Mouse (Mus musculus) splenic B cell, adult 2 months (primary cell): Measurements from ENCODE around the gene Cdc42ep5.

Source experiments
- DNase-seq: peaks from one replicate; pipeline ENCODE4 v3.0.0-alpha.2; 2011; ENCODE audit warnings: low read depth, low spot score
- H3K27me3 ChIP-seq: 2 replicates; pipeline ENCODE4 v1.6.1; 2012; ENCODE audit warnings: mild to moderate bottlenecking, low read length, moderate library complexity, mixed read lengths; ENCODE audit not compliant: control insufficient read depth, poor library complexity, insufficient read depth, severe bottlenecking
- H3K36me3 ChIP-seq: 2 replicates; pipeline ENCODE4 v1.6.1; 2012; ENCODE audit warnings: mild to moderate bottlenecking, low read length, moderate library complexity, mixed read lengths; ENCODE audit not compliant: control insufficient read depth, poor library complexity, insufficient read depth, severe bottlenecking

Gene Cdc42ep5

DNA sequence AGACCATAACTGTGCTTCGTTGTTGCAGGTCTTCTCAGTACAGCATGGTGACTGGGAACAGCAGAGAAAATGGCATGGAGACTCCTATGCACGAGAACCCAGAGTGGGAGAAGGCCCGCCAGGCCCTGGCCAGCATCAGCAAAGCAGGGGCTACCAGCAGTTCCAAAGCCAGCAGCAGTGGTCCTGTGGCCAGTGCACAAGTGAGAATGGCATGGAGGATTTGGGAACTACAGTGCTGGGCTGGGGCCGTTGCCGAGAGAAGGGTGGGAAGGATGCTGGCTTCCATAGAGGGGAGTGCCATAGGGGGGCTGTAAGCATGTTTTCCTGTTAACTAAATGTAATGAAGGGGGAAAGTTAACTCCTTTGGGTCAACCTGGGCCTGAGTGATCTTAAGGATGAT lies 25.3 kb downstream of the Cdc42ep5 start:
- no peaks in the 10 kb centered on the region for H3K27me3 ChIP-seq
- no peak for DNase-seq
- H3K36me3 ChIP-seq, result peaks cover 35% of the 10 kb centered on the region

DNA sequence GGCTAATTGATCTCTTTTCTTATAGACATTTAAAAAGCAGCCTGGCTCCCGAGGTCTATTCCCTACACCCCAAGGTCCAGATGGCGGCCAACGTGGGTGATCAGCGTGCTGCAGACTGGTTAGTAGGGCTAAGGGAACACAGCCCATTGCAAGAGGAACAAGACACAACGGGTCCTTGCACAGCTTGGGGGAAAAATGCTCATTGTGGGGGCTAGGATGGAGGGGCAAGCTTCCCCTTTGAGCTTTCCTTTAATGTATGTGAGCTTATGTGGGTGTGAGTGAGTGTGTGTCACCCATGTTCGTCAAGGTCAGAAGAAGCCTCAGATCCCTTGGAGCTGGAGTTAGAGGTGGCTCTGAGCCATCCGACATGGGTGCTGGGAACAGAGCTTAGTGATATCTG lies 26.0 kb downstream of the Cdc42ep5 start:
- H3K27me3 ChIP-seq, result no peaks in the 10 kb centered on the region
- peaks cover 31% of the 10 kb centered on the region for H3K36me3 ChIP-seq
- no peak for DNase-seq

DNA sequence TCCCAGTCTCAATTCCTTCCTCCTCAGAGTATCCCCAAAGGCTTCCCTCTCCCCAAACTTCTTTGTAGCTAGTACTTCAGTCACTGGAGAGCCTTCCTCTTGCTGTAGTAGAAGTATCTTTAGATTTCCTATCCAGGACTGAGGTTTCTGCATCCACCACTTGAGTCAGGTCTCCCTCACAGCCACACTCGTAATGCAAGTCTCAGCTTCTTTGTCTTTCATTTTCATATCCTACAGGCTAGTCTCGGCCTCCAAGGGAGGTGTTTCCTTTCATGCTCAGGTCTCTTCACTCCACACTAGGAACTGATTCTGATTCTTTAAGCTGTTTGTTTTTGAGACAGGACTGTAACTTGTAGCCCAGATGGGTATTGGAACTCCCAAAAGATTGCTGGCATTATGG lies 26.5 kb downstream of the Cdc42ep5 start:
- no peaks in the 10 kb centered on the region for H3K27me3 ChIP-seq
- H3K36me3 ChIP-seq, result peaks cover 26% of the 10 kb centered on the region
- no peak for DNase-seq

DNA sequence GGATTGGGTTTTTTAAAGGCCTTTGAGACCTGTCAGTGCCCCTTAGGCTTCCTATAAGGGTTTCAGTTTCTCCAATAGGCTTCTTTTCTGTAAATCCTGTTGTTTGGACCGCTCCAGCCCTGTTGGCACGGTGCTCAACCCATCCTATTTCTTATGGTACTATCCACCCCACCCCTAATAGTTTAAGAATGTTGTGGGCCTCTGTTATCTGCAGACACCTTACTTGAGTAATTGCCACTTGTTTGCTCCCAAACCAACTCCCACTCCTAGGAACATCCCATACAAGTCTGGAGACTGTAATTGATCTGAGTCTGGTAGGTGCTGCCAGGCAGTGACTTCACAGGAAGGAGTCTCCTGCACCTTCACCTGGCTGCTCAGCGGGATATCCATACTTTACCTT lies 26.9 kb downstream of the Cdc42ep5 start:
- Histone ChIP-seq H3K27me3 (no peaks in the 10 kb centered on the region), H3K36me3 (peaks cover 22% of the 10 kb centered on the region; the same call in 1 of the 2 replicates)
- no peak for DNase-seq

DNA sequence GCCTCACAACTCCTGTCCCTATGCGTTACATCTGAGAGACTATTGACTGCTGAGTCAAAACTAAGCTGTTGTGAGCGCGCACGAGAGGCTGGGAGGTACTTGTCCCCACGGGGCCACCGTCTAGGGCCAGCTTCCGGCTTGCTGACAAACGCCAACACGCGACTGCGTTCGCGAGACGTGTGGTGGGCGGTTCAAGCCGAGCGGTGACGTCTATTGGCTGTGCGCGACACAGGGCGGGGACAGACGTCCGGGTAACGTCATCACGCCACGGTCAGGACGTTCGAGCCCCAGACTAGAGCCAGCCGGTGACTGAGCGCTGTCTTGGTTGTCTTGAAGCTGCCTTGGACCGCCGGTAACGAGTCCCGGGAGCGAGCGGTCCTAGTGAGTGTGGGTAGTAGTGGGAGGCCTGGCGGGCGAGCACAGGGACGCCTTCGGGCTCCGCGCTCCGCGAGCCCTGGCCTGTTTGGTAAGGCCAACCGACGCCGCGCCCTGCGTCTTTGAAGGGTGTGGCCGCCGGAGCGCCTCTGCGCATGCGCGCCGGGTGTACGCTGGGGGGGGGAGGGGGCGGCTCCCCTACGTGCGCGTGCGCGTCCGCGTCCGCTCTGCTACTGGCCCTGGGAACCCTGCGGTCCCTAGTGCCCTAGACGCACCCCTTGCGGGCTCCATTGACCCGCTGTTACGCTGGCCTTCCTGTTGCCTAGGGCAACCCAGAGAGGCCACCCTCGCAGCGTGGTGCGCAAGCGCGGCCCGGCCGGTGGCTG lies 27.7 kb downstream of the Cdc42ep5 start, which contains the start of gene Leng8:
TSS of gene Leng8 (plus strand) at position 269 of the 761 bp plus-strand sequence.
- no peaks in the 10 kb centered on the region for H3K27me3 ChIP-seq
- DNase-seq, result peak; percentile 100
- H3K36me3 ChIP-seq, result peaks cover 15% of the 10 kb centered on the region; the same call in 1 of the 2 replicates

DNA sequence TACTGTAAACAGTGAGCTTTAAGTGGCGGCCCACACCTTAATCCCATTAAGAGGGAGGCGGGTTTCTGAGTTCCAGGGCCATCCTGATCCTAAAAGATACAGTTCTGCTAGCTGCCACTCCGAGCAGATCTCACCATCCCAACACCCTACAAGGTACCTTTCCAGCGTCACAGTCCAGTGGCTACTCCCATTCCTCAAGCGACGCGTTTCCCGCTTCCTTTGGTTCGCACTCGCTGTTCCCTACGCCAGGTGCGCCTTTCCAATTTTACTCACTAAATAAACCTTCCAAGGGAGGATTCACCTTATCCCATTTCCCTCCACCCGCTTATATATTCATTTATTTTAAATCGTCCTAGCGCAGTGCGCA lies 28.3 kb downstream of the Cdc42ep5 start:
- Histone ChIP-seq H3K36me3 (peaks cover 12% of the 10 kb centered on the region; the same call in 1 of the 2 replicates), H3K27me3 (no peaks in the 10 kb centered on the region)
- DNase-seq, result no peak

DNA sequence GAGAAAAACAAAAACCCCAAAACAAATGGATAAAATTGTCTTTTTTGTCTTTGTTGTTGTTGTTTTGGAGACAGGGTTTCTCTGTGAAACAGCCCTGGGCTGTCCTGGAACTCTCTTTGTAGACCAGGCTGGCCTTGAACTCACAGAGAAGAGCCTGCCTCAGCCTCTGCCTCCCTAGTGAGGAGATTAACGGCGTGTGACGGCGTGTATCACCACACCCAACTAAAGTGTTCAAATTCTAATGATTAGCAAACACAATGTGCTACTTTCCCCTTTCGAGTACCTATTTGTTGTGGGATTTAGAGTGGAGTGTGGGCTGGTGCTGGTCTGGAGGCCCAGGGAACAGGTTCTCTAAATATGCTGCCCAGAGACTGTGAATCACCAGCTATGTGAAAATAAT lies 29.7 kb downstream of the Cdc42ep5 start:
- no peak for DNase-seq
- Histone ChIP-seq H3K36me3 (peaks cover 6% of the 10 kb centered on the region; the same call in 1 of the 2 replicates), H3K27me3 (no peaks in the 10 kb centered on the region)

DNA sequence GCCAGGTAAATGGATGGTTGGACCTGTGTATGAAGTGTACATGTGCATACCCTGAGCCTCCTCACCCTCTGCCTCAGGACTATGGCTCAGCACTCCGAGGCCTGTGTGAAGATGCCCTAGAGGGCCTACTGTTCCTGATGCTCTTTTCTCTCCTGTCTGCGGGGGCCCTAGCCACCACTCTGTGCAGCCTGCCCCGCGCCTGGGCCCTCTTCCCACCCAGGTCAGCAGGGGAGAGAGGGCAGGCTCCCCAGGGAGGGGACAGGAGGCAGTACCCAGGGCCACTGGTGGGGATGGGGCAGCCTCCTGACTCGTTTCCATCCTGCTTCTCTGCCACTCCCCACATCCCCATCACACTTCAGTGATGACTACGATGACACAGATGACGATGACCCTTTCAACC lies 31.7 kb downstream of the Cdc42ep5 start:
- no peaks in the 10 kb centered on the region for H3K36me3 ChIP-seq
- H3K27me3 ChIP-seq, result no peaks in the 10 kb centered on the region
- DNase-seq, result no peak

DNA sequence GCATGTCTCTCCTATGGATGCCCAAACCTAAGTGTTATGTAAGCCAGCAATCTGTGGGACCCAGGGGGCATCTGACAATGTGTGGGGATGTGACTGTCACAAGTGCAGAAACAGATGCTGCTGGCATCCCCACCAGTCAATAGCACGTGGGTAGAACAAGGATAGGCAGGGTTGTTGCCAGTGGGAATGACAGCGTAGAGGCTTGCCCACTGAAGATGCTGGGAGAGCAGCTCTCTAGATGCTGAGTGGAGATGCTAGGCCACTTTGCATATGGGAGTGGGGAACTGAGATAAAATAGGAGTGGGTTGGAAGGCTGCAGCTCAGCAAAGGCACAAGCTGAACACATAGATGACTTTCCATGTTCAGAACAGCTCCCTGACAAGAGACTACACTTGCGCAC lies 32.1 kb downstream of the Cdc42ep5 start:
- Histone ChIP-seq H3K27me3 (no peaks in the 10 kb centered on the region), H3K36me3 (no peaks in the 10 kb centered on the region)
- no peak for DNase-seq

DNA sequence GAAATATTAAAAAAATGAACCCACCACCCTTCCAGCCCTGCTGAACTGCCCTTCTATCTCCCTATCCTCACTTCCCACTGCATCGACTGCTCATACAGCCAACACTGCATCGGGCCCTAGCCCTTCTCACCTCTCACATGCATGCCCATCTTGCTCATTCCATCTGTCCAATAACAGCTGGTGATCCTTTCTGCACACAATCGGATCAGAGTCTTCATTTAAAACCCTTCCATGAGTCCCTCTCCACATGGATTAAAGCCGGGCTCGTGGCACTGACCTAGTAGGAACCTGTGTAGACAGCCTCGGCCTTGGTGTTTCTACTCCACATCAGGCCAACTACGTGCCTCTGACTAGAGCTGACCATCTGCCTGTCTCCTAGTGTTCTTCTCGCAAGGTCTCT lies 32.7 kb downstream of the Cdc42ep5 start:
- no peak for DNase-seq
- no peaks in the 10 kb centered on the region for H3K27me3 ChIP-seq
- no peaks in the 10 kb centered on the region for H3K36me3 ChIP-seq

DNA sequence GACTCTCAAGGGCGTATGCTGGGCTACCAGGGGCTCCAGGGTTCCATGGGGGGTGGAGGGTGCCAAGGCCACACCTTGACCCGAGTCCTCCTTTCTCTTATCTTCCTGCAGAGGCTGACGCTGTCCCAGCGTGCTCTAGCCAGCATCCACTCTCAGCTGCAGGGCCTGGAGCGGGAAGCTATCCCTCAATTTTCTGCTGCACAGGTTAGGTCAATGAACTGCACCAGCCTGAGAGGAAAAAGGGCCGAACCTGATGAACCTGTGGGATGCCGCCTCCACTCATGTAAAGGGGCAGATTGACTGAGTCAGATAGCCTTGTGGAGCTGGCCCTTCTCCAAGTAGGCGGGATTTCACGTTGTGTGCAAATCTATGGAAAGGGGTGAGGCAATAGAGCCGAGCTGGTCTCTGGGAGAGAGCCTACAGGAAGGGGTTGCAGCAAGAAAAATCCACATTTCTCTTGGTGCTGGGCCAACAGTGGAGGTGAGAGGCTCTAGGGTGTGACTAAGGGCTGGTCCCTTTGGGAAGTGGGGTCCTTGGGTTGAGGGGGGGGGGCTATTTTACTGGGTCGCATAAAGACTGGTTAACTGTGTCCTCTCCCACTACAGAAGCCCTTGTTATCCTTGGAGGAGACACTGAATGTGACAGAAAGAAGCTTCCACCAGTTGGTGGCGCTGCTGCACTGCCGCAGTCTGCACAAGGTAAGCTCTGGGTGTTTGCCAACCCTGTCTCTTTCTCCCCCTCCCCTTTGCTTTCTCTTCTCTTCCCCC lies 33.8 kb downstream of the Cdc42ep5 start:
- peak; percentile 91 for DNase-seq
- no peaks in the 10 kb centered on the region for H3K36me3 ChIP-seq
- no peaks in the 10 kb centered on the region for H3K27me3 ChIP-seq

DNA sequence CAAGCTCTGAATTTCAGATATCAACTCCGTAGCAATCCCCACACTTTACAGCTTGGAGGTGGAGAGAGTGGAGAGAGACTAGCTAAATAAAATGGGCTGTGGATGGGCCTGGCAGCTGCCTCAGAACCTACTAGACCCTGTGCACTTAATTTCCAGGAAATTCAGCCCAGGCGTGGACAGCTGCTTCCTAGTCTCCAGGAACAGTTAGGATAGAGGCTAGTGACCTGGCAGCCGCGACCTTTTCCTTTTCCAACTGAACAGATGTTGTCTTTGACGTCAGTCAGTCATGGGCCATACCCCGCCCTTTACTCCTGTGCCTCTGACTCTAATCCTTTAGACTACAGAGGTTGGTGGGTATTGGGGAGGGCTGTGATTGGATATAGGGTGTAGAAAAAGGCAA lies 35.8 kb downstream of the Cdc42ep5 start:
- DNase-seq, result no peak
- Histone ChIP-seq H3K27me3 (no peaks in the 10 kb centered on the region), H3K36me3 (no peaks in the 10 kb centered on the region)

DNA sequence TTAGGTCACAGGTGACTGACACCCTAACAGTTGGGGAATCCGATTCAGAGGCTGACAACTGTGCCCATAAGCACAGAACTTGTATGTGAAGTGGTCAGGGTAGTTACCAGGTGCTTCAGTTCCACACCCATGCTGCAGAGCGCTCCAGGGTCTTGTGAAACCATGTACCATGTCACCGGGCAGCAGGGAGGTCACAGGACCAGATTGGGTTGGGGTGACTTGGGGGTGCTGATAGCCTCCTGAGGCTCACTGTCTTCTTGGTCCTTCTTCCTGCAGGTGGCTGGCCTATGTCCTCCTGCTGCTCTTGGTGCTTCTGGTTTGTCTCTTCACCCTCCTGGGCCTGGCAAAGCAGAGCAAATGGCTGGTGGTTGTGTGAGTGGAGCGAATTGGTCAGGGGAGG lies 36.8 kb downstream of the Cdc42ep5 start:
- no peaks in the 10 kb centered on the region for H3K27me3 ChIP-seq
- H3K36me3 ChIP-seq, result no peaks in the 10 kb centered on the region
- no peak for DNase-seq

DNA sequence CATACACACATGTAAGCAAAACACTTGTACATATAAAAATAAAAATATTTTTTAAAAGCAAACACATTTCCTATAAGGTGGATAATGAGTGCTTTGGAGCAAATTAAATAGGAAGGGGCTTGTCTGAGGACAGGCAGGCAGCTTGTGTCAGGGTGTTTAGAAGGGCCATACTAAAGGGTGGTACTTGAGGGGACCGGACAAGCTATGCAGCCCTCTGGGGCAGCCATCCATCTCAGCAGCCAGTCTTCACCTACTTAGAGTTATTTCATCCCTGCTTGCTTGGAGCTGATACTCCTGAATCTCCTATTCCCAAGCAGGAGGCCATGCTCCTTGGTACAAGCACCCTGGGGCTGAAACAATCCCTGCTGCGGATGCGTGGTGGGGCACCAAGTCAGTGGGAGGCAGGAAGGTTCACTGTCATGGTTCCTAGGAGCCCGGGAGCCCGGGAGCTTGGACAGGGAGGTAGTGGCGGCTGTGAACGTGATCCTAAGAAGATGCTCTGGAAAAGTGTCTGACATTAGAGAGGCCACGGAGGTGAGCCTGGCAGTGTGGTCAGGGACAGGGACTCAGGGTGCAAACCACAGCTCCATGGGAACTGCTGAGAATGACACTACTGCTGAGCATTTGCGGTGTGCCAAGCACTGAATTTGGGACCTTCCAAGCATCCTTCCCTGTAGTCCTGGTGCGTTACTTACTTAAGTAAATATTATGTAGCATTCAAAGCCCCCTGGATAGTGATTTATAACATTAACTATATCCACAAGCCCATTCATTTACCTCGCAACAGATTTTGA lies 37.5 kb downstream of the Cdc42ep5 start:
- no peaks in the 10 kb centered on the region for H3K27me3 ChIP-seq
- DNase-seq, result no peak
- no peaks in the 10 kb centered on the region for H3K36me3 ChIP-seq

DNA sequence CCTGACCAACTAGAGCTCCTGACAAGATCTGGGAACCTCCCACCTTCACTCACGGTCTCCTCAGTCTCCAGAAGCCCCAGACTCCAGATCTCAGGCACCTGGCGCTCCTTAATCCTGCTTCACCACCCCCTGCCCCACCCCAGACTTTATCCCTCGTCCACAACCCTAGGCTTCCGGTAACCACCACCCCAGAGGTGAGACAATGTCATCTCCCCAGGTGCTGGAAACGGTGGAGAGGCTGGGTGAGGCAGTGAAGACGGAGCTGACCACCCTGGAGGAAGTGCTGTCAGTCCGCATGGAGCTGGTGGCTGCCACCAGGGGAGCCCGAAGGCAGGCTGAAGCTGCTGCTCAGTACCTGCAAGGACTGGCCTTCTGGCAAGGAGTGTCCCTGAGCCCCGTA lies 39.4 kb downstream of the Cdc42ep5 start:
- Histone ChIP-seq H3K36me3 (no peaks in the 10 kb centered on the region), H3K27me3 (no peaks in the 10 kb centered on the region)
- DNase-seq, result no peak
